Mouse (Mus musculus): ENCODE measurements around the gene Cd200.

Gene Cd200

DNA sequence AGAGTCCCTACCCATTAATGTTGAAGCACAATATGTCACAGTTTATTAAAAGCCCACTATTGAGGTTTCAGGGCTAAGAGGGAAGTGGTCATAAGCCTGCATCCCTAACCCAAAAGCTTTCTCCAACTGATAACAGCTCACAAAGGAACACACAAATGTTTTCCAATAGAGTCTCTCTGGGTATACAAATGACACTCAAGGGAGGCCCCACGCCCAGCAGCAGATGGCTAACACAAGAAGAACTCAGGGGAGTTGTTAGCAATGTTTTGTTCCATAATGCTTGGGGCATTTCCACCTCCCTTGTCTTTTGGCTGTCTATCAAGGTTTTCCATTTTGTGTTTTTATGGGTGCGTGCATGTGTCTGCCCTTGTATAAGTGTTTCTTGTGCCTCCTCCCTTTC is 64.0 kb downstream of the Cd200 start:
- in situ Hi-C loops (cut with MboI, MseI), result no loop called here

DNA sequence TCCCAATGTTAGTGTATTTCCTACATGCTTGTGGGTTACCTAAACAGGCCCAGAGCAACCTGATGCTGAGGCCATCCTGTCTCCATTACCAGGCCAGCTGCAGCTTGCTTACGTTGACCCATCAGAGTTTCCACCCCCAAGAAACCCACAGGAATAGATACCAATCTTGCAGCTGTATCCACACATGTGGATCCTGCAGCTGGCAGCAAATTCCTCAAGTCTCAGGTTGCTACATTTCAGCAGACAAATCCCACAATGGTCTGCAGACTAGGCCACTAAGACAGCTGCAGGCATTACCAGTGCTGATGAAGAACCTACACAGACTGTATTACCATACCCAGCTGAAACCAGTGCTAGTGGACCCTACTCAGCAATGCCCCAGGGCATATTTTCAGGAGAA is 72.4 kb downstream of the Cd200 start:
- in situ Hi-C loops (cut with MboI, MseI), result no loop called here

DNA sequence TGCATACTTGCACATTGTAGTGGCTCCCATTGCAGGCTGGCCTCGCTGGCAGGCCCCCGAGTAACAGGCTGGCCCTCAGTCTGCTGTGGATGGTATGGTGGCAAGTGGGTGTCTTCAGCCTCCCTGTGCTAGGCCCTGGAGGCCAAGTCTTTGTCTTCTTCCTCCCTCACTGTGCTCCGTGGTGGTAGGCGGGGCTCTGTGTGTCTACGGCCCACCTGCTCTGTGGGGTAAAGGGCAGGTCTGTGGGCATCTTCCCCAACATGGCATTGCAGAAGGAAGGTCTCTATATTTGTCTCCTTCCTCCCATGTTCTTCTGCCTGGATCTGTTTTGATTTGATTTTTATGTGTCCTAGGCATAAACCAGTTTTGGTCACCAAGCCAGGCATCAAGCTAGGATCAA is 74.0 kb downstream of the Cd200 start:
- in situ Hi-C loops (cut with MboI, MseI), result no loop called here

DNA sequence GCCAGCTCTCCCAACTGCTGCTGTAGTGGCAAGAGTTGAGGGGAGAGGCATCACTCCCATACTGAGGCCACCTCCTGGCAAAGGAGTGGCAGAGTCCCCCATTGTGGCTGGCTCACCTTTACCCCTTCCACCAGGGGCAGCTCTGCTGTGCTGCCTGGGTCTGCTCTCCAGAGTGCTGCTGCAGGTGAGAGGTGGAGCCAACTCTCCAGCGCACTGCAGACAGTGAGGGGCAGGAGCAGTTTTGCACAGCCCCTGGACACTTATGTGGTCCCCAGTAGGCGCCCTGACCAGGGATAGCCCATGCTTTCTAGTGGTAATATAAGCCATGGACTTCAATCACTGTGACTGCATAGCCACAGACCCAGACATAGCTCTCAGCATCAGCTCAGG is 74.5 kb downstream of the Cd200 start:
- in situ Hi-C loops (cut with MboI, MseI), result no loop called here

DNA sequence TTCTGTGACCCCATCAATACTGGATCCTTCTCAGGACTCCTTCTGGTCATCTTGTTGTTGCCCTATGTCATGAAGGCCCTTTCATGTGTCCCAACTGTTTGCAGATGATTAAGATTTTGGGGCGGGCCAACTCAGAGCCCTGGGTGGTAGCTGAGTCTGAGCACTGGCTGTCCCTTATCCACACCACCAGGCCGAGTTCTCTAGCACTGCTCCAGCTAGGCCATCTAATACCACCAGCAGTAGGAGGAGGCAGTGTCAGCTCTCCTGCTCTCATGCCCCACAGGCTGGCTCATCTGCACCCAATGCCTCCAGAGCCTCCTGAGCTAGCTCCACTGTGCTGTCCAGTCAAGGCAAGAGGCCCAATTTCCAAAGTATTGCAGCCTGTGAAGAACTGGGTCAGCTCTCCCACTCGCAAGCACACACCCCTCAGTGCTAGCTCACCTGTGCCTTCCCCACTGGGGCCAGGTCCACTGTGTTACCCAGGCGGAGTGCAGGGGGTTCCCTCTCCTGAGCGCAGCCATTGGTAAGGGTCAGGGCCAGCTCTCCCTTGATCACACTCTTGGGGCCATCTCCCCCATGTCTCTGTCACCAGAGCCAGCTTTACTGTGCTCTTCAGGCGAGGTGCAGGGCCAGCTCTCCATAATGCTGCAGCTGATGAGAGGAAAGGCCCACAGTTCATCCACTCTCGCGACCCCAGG is 75.0 kb downstream of the Cd200 start:
- in situ Hi-C loops (cut with MboI, MseI), result no loop called here

DNA sequence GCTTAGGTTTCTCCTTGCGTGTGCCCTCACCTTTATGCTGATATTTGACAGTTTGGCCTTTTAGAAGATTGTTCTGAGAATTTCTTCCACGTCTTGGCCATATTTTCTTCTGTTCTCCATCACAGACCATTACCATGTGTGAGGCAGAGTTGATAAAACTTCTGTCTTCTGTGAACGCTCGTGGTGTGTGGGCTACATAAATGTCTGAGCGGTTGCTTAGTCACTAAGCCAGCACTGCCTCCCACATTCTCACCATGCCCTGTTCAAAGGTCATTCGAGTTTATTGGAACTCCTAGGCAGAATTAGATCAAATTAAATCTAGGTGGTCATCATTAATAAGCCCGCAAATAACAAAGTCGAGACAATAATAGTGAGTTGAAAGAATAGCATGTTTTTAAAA is 76.3 kb downstream of the Cd200 start:
- in situ Hi-C loops (cut with MboI, MseI), result no loop called here
